Mouse (Mus musculus) kidney, postnatal 0 days (tissue): ENCODE results near the gene Cdnf. TPM values are rescaled to one million over a fixed set of nuclear protein-coding genes. Genes with fewer than 3 reads are reported as not detected.

Experiments used
- ATAC-seq: fragments of 200-750 bp; cut with Nextera tagmentation; replicated peaks from 2 replicates; pipeline ENCODE4 v1.8.0; 2017; ENCODE audit warnings: low read depth, moderate number of reproducible peaks, moderate TSS enrichment, moderate library complexity; ENCODE audit not compliant: low FRiP score
- DNase-seq: peaks from one replicate; pipeline ENCODE4 v3.0.0-alpha.2; 2016; ENCODE audit warnings: low spot score
- H3K27ac ChIP-seq: fragments of 300-500 bp; sonication (generic); 2 replicates; pipeline ENCODE4 v1.5.1; 2014; ENCODE audit warnings: mild to moderate bottlenecking
- H3K27me3 ChIP-seq: fragments of 300-500 bp; sonication (generic); 2 replicates; pipeline ENCODE4 v1.6.1; 2014; ENCODE audit warnings: low read length, mixed read lengths; ENCODE audit not compliant: insufficient read depth
- H3K36me3 ChIP-seq: fragments of 300-500 bp; sonication (generic); 2 replicates; pipeline ENCODE4 v1.6.1; 2014; ENCODE audit warnings: low read length, mixed read lengths; ENCODE audit not compliant: insufficient read depth
- H3K4me1 ChIP-seq: fragments of 300-500 bp; sonication (generic); replicated peaks from 2 replicates; pipeline ENCODE4 v1.6.1; 2014; ENCODE audit warnings: antibody characterized with exemption, low read length, mixed read lengths; ENCODE audit not compliant: insufficient read depth
- H3K4me2 ChIP-seq: fragments of 300-500 bp; sonication (generic); 2 replicates; pipeline ENCODE4 v1.6.1; 2014; ENCODE audit warnings: mild to moderate bottlenecking, low read length, moderate library complexity, mixed read lengths
- H3K4me3 ChIP-seq: fragments of 300-500 bp; sonication (generic); replicated peaks from 2 replicates; pipeline ENCODE4 v1.5.1; 2014; ENCODE audit warnings: low read depth, low read length
- H3K9ac ChIP-seq: fragments of 300-500 bp; sonication (generic); 2 replicates; pipeline ENCODE4 v1.6.1; 2014; ENCODE audit warnings: low read depth, low read length
- H3K9me3 ChIP-seq: fragments of 300-500 bp; sonication (generic); replicated peaks from 2 replicates; pipeline ENCODE4 v1.6.1; 2016; ENCODE audit warnings: low read length, inconsistent platforms, mixed read lengths
- CTCF ChIP-seq: IDR thresholded peaks from 2 replicates; pipeline ENCODE4 v1.5.1; 2016; ENCODE audit warnings: antibody characterized with exemption, low read depth, mild to moderate bottlenecking, moderate library complexity
- WGBS: fragments of 180-500 bp; shearing (Covaris S2); extraction: QIAGEN DNeasy Blood & Tissue Kit; methylation state at CpG from one replicate; pipeline ENCODE4 v1.1.7; 2014; 5-methylcytosine and 5-hydroxymethylcytosine counted together
- polyA plus RNA-seq: library from polyadenylated mRNA; unstranded; fragments of >200 nt; fragmentation: Nextera tagmentation; extraction: Ambion mirVana; gene quantifications from 2 replicates; pipeline ENCODE4 v1.2.1, GENCODE M21; 2015

Gene Cdnf
- polyA plus RNA-seq, 1 experiment from 2014 or later, result 0.33 TPM

- H3K9me3 ChIP-seq, result no peaks in the 10 kb centered on the region
- WGBS, result 71% methylated on average over 1 of the region's 1 CpGs
Observed at GRCm38 (mm10) chr2:3575140-3575539, 62.3 kb downstream of the Cdnf start.

More at GRCm38 (mm10) chr2:3575140-3575539, 62.3 kb downstream of the Cdnf start:
- no peak for TF ChIP-seq CTCF
- no peaks in the 10 kb centered on the region for H3K4me1 ChIP-seq
- no peak overlapping the region for H3K9ac ChIP-seq
- ATAC-seq (no peak), DNase-seq (no peak)
- H3K4me2 ChIP-seq, result no peak overlapping the region
- no peak overlapping the region for H3K4me3 ChIP-seq
- H3K27ac ChIP-seq, result no peak overlapping the region
- no peaks in the 10 kb centered on the region for H3K27me3 ChIP-seq
- no peaks in the 10 kb centered on the region for H3K36me3 ChIP-seq

Other genes starting within 250 kb of the Cdnf start
- 34.9 and 40.1 TPM in 2 replicates for gene Nmt2, start 228.8 kb upstream of the Cdnf start, polyA plus RNA-seq
- 25.2 and 25.6 TPM in 2 replicates for gene Rpp38, start 180.4 kb upstream of the Cdnf start, polyA plus RNA-seq
- gene Acbd7, start 176.9 kb upstream of the Cdnf start, polyA plus RNA-seq, result 1.0 and 1.5 TPM in 2 replicates
- gene Olah, start 115.8 kb upstream of the Cdnf start, polyA plus RNA-seq, result not detected in 2 replicates
- 0.33 and 0.51 TPM in 2 replicates for gene Meig1, start 90.4 kb upstream of the Cdnf start, polyA plus RNA-seq
- gene Dclre1c, start 88.9 kb upstream of the Cdnf start, polyA plus RNA-seq, result 3.5 and 4.1 TPM in 2 replicates
- 9.5 TPM in 2 replicates for gene Suv39h2, start 38.0 kb upstream of the Cdnf start, polyA plus RNA-seq
- 2.6 and 2.8 TPM in 2 replicates for gene Gm45902, start 240 bp upstream of the Cdnf start, polyA plus RNA-seq
- gene Hspa14, start 216 bp upstream of the Cdnf start, polyA plus RNA-seq, result 73.4 and 80.1 TPM in 2 replicates
- 62.6 and 68.6 TPM in 2 replicates for gene Fam107b, start 57.5 kb downstream of the Cdnf start, polyA plus RNA-seq